Mouse (Mus musculus): ENCODE results near the gene Phldb2. TPM values are rescaled to one million over a fixed set of nuclear protein-coding genes. Genes with fewer than 3 reads are reported as not detected.
A peak's percentile ranks its signal among the peaks of the same experiment; 100 is the strongest.

The Phldb2 gene
- polyA plus RNA-seq, 1 experiment = 25.7 TPM

GRCm38 (mm10) chr16:45873397-45873796, 80.0 kb downstream of the Phldb2 start:
- Histone ChIP-seq H3K4me3 (no peak overlapping the region), H3K4me2 (ENCODE audit: low read depth) (peak overlapping the region; percentile 16), H3K36me3 (ENCODE audit: control insufficient read depth, insufficient read depth) (no peaks in the 10 kb centered on the region), H3K79me2 (ENCODE audit: control insufficient read depth, insufficient read depth) (no peaks in the 10 kb centered on the region), H3ac (ENCODE audit: control insufficient read depth, insufficient read length) (no peak overlapping the region), H3K27me3 (ENCODE audit: control insufficient read depth, insufficient read depth, insufficient read length) (no peaks in the 10 kb centered on the region)
- TF ChIP-seq CEBPB (IDR thresholded peaks at IDR 0.05; ENCODE audit: insufficient read depth, poor library complexity, severe bottlenecking) (peak; percentile 67; the same call in 1 of the 2 replicates), E2F4 (IDR thresholded peaks at IDR 0.05; ENCODE audit: insufficient read depth) (no peak), MAX (IDR thresholded peaks at IDR 0.05; ENCODE audit: low read depth) (peak; percentile 42)

- no peaks in the 10 kb centered on the region for H3K27me3 ChIP-seq (ENCODE audit: control insufficient read depth, insufficient read depth, insufficient read length)
- TF ChIP-seq MYOD1 (IDR thresholded peaks at IDR 0.05; ENCODE audit: control insufficient read depth in 1 of 3, insufficient read length in 2 of 3, low read depth in 2 of 3) (peak in 1 of 3 experiments; percentile 33), TCF12 (IDR thresholded peaks at IDR 0.05; ENCODE audit: insufficient read depth, poor library complexity, severe bottlenecking) (no peak), POLR2AphosphoS2 (IDR thresholded peaks at IDR 0.05; ENCODE audit: insufficient read length, low read depth) (no peak), POLR2A (IDR thresholded peaks at IDR 0.05; ENCODE audit: insufficient read length, low read depth) (no peak), MAX (IDR thresholded peaks at IDR 0.05; ENCODE audit: low read depth) (no peak), USF1 (IDR thresholded peaks at IDR 0.05; ENCODE audit: low read depth) (no peak), MYOG (IDR thresholded peaks at IDR 0.05; ENCODE audit: control insufficient read depth in 1 of 3, insufficient read depth in 1 of 3, insufficient read length in 2 of 3, low read depth in 2 of 3) (no peak), CEBPB (IDR thresholded peaks at IDR 0.05; ENCODE audit: insufficient read depth, poor library complexity, severe bottlenecking) (no peak)
Measured at GRCm38 (mm10) chr16:45871286-45871976, 82.0 kb downstream of the Phldb2 start.

GRCm38 (mm10) chr16:45870651-45871050, 82.7 kb downstream of the Phldb2 start:
- H3K4me3 ChIP-seq = no peak overlapping the region
- H3K27me3 ChIP-seq (ENCODE audit: control insufficient read depth, insufficient read depth, insufficient read length) = no peaks in the 10 kb centered on the region
- H3K36me3 ChIP-seq (ENCODE audit: control insufficient read depth, insufficient read depth) = no peaks in the 10 kb centered on the region
- H3ac ChIP-seq (ENCODE audit: control insufficient read depth, insufficient read length) = no peak overlapping the region
- no peak for TF ChIP-seq USF1 (IDR thresholded peaks at IDR 0.05; ENCODE audit: low read depth)
- no peak for TF ChIP-seq MAX (IDR thresholded peaks at IDR 0.05; ENCODE audit: low read depth)
- TF ChIP-seq CEBPB (IDR thresholded peaks at IDR 0.05; ENCODE audit: insufficient read depth, poor library complexity, severe bottlenecking) = no peak
- no peak for TF ChIP-seq MYOG (IDR thresholded peaks at IDR 0.05; ENCODE audit: control insufficient read depth in 1 of 3, insufficient read depth in 1 of 3, insufficient read length in 2 of 3, low read depth in 2 of 3)
- TF ChIP-seq SRF (IDR thresholded peaks at IDR 0.05; ENCODE audit: control insufficient read depth, insufficient read length, low read depth) = no peak
- TF ChIP-seq POLR2A (IDR thresholded peaks at IDR 0.05; ENCODE audit: insufficient read length, low read depth) = no peak
- no peak for TF ChIP-seq POLR2AphosphoS2 (IDR thresholded peaks at IDR 0.05; ENCODE audit: insufficient read length, low read depth)
- TF ChIP-seq TCF3 (IDR thresholded peaks at IDR 0.05; ENCODE audit: insufficient read length, low read depth) = no peak
- TF ChIP-seq TCF12 (IDR thresholded peaks at IDR 0.05; ENCODE audit: insufficient read depth, poor library complexity, severe bottlenecking) = no peak
- no peak for TF ChIP-seq MYOD1 (IDR thresholded peaks at IDR 0.05; ENCODE audit: control insufficient read depth in 1 of 3, insufficient read length in 2 of 3, low read depth in 2 of 3)
- TF ChIP-seq E2F4 (IDR thresholded peaks at IDR 0.05; ENCODE audit: insufficient read depth) = no peak
- TF ChIP-seq REST (IDR thresholded peaks at IDR 0.05; ENCODE audit: insufficient read depth, insufficient read length) = no peak
- H3K79me2 ChIP-seq (ENCODE audit: control insufficient read depth, insufficient read depth) = no peaks in the 10 kb centered on the region
- H3K4me2 ChIP-seq (ENCODE audit: low read depth) = no peak overlapping the region

More at GRCm38 (mm10) chr16:45871286-45871976, 82.0 kb downstream of the Phldb2 start:
- Histone ChIP-seq H3K36me3 (ENCODE audit: control insufficient read depth, insufficient read depth) (no peaks in the 10 kb centered on the region), H3ac (ENCODE audit: control insufficient read depth, insufficient read length) (no peak overlapping the region), H3K79me2 (ENCODE audit: control insufficient read depth, insufficient read depth) (no peaks in the 10 kb centered on the region), H3K4me3 (no peak overlapping the region), H3K4me2 (ENCODE audit: low read depth) (peak overlapping the region; percentile 15)

- TF ChIP-seq MAX (IDR thresholded peaks at IDR 0.05; ENCODE audit: low read depth) (no peak), CEBPB (IDR thresholded peaks at IDR 0.05; ENCODE audit: insufficient read depth, poor library complexity, severe bottlenecking) (no peak), POLR2A (IDR thresholded peaks at IDR 0.05; ENCODE audit: insufficient read length, low read depth) (no peak), TCF3 (IDR thresholded peaks at IDR 0.05; ENCODE audit: insufficient read length, low read depth) (no peak), E2F4 (IDR thresholded peaks at IDR 0.05; ENCODE audit: insufficient read depth) (no peak), USF1 (IDR thresholded peaks at IDR 0.05; ENCODE audit: low read depth) (no peak), SRF (IDR thresholded peaks at IDR 0.05; ENCODE audit: control insufficient read depth, insufficient read length, low read depth) (no peak), TCF12 (IDR thresholded peaks at IDR 0.05; ENCODE audit: insufficient read depth, poor library complexity, severe bottlenecking) (no peak)
- H3K4me2 ChIP-seq (ENCODE audit: low read depth) = no peak overlapping the region
- no peaks in the 10 kb centered on the region for H3K79me2 ChIP-seq (ENCODE audit: control insufficient read depth, insufficient read depth)
- no peak overlapping the region for H3K4me3 ChIP-seq
- H3ac ChIP-seq (ENCODE audit: control insufficient read depth, insufficient read length) = no peak overlapping the region
- H3K27me3 ChIP-seq (ENCODE audit: control insufficient read depth, insufficient read depth, insufficient read length) = no peaks in the 10 kb centered on the region
- no peaks in the 10 kb centered on the region for H3K36me3 ChIP-seq (ENCODE audit: control insufficient read depth, insufficient read depth)
Measured at GRCm38 (mm10) chr16:45869044-45869443, 84.4 kb downstream of the Phldb2 start.

- Histone ChIP-seq H3K4me3 (no peak overlapping the region), H3K36me3 (ENCODE audit: control insufficient read depth, insufficient read depth) (no peaks in the 10 kb centered on the region)
- TF ChIP-seq MYOD1 (IDR thresholded peaks at IDR 0.05; ENCODE audit: control insufficient read depth in 1 of 3, insufficient read length in 2 of 3, low read depth in 2 of 3) (no peak), MAX (IDR thresholded peaks at IDR 0.05; ENCODE audit: low read depth) (no peak), SRF (IDR thresholded peaks at IDR 0.05; ENCODE audit: control insufficient read depth, insufficient read length, low read depth) (no peak), TCF3 (IDR thresholded peaks at IDR 0.05; ENCODE audit: insufficient read length, low read depth) (no peak), USF1 (IDR thresholded peaks at IDR 0.05; ENCODE audit: low read depth) (no peak), MYOG (IDR thresholded peaks at IDR 0.05; ENCODE audit: control insufficient read depth in 1 of 3, insufficient read depth in 1 of 3, insufficient read length in 2 of 3, low read depth in 2 of 3) (no peak), CEBPB (IDR thresholded peaks at IDR 0.05; ENCODE audit: insufficient read depth, poor library complexity, severe bottlenecking) (no peak), POLR2AphosphoS2 (IDR thresholded peaks at IDR 0.05; ENCODE audit: insufficient read length, low read depth) (no peak), REST (IDR thresholded peaks at IDR 0.05; ENCODE audit: insufficient read depth, insufficient read length) (no peak), TCF12 (IDR thresholded peaks at IDR 0.05; ENCODE audit: insufficient read depth, poor library complexity, severe bottlenecking) (no peak), E2F4 (IDR thresholded peaks at IDR 0.05; ENCODE audit: insufficient read depth) (no peak), POLR2A (IDR thresholded peaks at IDR 0.05; ENCODE audit: insufficient read length, low read depth) (no peak)
Measured at GRCm38 (mm10) chr16:45857277-45857863, 96.0 kb downstream of the Phldb2 start.

More at GRCm38 (mm10) chr16:45857277-45857863, 96.0 kb downstream of the Phldb2 start:
- no peak overlapping the region for H3ac ChIP-seq (ENCODE audit: control insufficient read depth, insufficient read length)
- H3K27me3 ChIP-seq (ENCODE audit: control insufficient read depth, insufficient read depth, insufficient read length) = no peaks in the 10 kb centered on the region
- no peaks in the 10 kb centered on the region for H3K79me2 ChIP-seq (ENCODE audit: control insufficient read depth, insufficient read depth)
- H3K4me2 ChIP-seq (ENCODE audit: low read depth) = no peak overlapping the region
